Mouse (Mus musculus): ENCODE measurements around the gene Paqr5. TPM values are rescaled to one million over a fixed set of nuclear protein-coding genes. Genes with fewer than 3 reads are reported as not detected.
A peak's percentile ranks its signal among the peaks of the same experiment; 100 is the strongest.

Paqr5 gene
- 0.87 and 1.1 TPM in 2 replicates for polyA plus RNA-seq (2016; fragmentation: Nextera tagmentation; extraction: Ambion mirVana)

GRCm38 (mm10) chr9:62026600-62026999 is at the start of gene Paqr5:
Paqr5 (minus strand) TSS chr9:62026856.
- H3K27me3 ChIP-seq (ENCODE audit: low read depth, poor library complexity, severe bottlenecking), result peaks cover 69% of the 10 kb centered on the region
- H3K36me3 ChIP-seq, result no peaks in the 10 kb centered on the region
- peak within 1 kb of the TSS; percentile 56 for H3K4me3 ChIP-seq
- DNase-seq (ENCODE audit: low spot score), result peak; percentile 75
- peaks cover 39% of the 10 kb centered on the region for H3K4me1 ChIP-seq
- H3K9me3 ChIP-seq (replicated peaks), result no peaks in the 10 kb centered on the region
- WGBS, result under 1% methylated on average over 32 of the region's 32 CpGs
- H3K27ac ChIP-seq, result peak within 1 kb of the TSS; percentile 66

GRCm38 (mm10) chr9:62062234-62062633 is 35.6 kb upstream of the Paqr5 start:
- Histone ChIP-seq H3K36me3 (peaks cover 4% of the 10 kb centered on the region; the same call in 1 of the 2 replicates), H3K9me3 (replicated peaks) (no peaks in the 10 kb centered on the region), H3K27me3 (ENCODE audit: low read depth, poor library complexity, severe bottlenecking) (no peaks in the 10 kb centered on the region), H3K4me1 (no peaks in the 10 kb centered on the region), H3K27ac (no peak overlapping the region), H3K4me3 (no peak overlapping the region)
- WGBS, result 94% methylated on average over 3 of the region's 3 CpGs
- DNase-seq (ENCODE audit: low spot score), result no peak

- Histone ChIP-seq H3K9me3 (replicated peaks) (no peaks in the 10 kb centered on the region), H3K4me1 (no peaks in the 10 kb centered on the region), H3K36me3 (peaks cover 4% of the 10 kb centered on the region; the same call in 1 of the 2 replicates), H3K27ac (no peak overlapping the region), H3K4me3 (no peak overlapping the region), H3K27me3 (ENCODE audit: low read depth, poor library complexity, severe bottlenecking) (no peaks in the 10 kb centered on the region)
- 91% methylated on average over 2 of the region's 2 CpGs for WGBS
- DNase-seq (ENCODE audit: low spot score), result no peak
Measured at GRCm38 (mm10) chr9:62060431-62060830, 33.8 kb upstream of the Paqr5 start.

GRCm38 (mm10) chr9:62059941-62060340 is 33.3 kb upstream of the Paqr5 start:
- H3K27ac ChIP-seq, result no peak overlapping the region
- no peaks in the 10 kb centered on the region for H3K27me3 ChIP-seq (ENCODE audit: low read depth, poor library complexity, severe bottlenecking)
- H3K4me3 ChIP-seq, result no peak overlapping the region
- no peaks in the 10 kb centered on the region for H3K9me3 ChIP-seq (replicated peaks)
- H3K4me1 ChIP-seq, result no peaks in the 10 kb centered on the region
- WGBS, result 97% methylated on average over 11 of the region's 11 CpGs
- no peak for DNase-seq (ENCODE audit: low spot score)
- peaks cover 4% of the 10 kb centered on the region; the same call in 1 of the 2 replicates for H3K36me3 ChIP-seq

GRCm38 (mm10) chr9:62057881-62058506 is 31.3 kb upstream of the Paqr5 start:
- no peaks in the 10 kb centered on the region for H3K9me3 ChIP-seq (replicated peaks)
- WGBS, result 80% methylated on average over 7 of the region's 7 CpGs
- no peak overlapping the region for H3K27ac ChIP-seq
- H3K4me3 ChIP-seq, result no peak overlapping the region
- H3K27me3 ChIP-seq (ENCODE audit: low read depth, poor library complexity, severe bottlenecking), result no peaks in the 10 kb centered on the region
- H3K4me1 ChIP-seq, result no peaks in the 10 kb centered on the region
- H3K36me3 ChIP-seq, result peaks cover 4% of the 10 kb centered on the region; the same call in 1 of the 2 replicates
- DNase-seq (ENCODE audit: low spot score), result no peak

- WGBS, result 89% methylated on average over 2 of the region's 2 CpGs
- H3K27me3 ChIP-seq (ENCODE audit: low read depth, poor library complexity, severe bottlenecking), result no peaks in the 10 kb centered on the region
- H3K4me3 ChIP-seq, result no peak overlapping the region
- peaks cover 4% of the 10 kb centered on the region; the same call in 1 of the 2 replicates for H3K36me3 ChIP-seq
- DNase-seq (ENCODE audit: low spot score), result no peak
- no peak overlapping the region for H3K27ac ChIP-seq
- peaks cover 14% of the 10 kb centered on the region for H3K4me1 ChIP-seq
- H3K9me3 ChIP-seq (replicated peaks), result no peaks in the 10 kb centered on the region
Measured at GRCm38 (mm10) chr9:62056206-62056605, 29.6 kb upstream of the Paqr5 start.

- Histone ChIP-seq H3K4me1 (peaks cover 18% of the 10 kb centered on the region), H3K27me3 (ENCODE audit: low read depth, poor library complexity, severe bottlenecking) (no peaks in the 10 kb centered on the region), H3K36me3 (no peaks in the 10 kb centered on the region), H3K9me3 (replicated peaks) (no peaks in the 10 kb centered on the region), H3K27ac (no peak overlapping the region), H3K4me3 (no peak overlapping the region)
- WGBS, result 52% methylated on average over 4 of the region's 4 CpGs
- peak; percentile 34 for DNase-seq (ENCODE audit: low spot score)
Measured at GRCm38 (mm10) chr9:62050801-62051200, 24.1 kb upstream of the Paqr5 start.

- peak; percentile 17 for DNase-seq (ENCODE audit: low spot score)
- Histone ChIP-seq H3K27ac (no peak overlapping the region), H3K9me3 (replicated peaks) (no peaks in the 10 kb centered on the region), H3K4me3 (no peak overlapping the region), H3K4me1 (peaks cover 18% of the 10 kb centered on the region), H3K27me3 (ENCODE audit: low read depth, poor library complexity, severe bottlenecking) (no peaks in the 10 kb centered on the region), H3K36me3 (no peaks in the 10 kb centered on the region)
- 80% methylated on average over 8 of the region's 8 CpGs for WGBS
Measured at GRCm38 (mm10) chr9:62049166-62049565, 22.5 kb upstream of the Paqr5 start.

GRCm38 (mm10) chr9:62042167-62042566 is 15.5 kb upstream of the Paqr5 start:
- no peaks in the 10 kb centered on the region for H3K36me3 ChIP-seq
- H3K4me1 ChIP-seq, result peaks cover 7% of the 10 kb centered on the region
- no peak overlapping the region for H3K27ac ChIP-seq
- no peak overlapping the region for H3K4me3 ChIP-seq
- DNase-seq (ENCODE audit: low spot score), result no peak
- H3K9me3 ChIP-seq (replicated peaks), result no peaks in the 10 kb centered on the region
- H3K27me3 ChIP-seq (ENCODE audit: low read depth, poor library complexity, severe bottlenecking), result peaks cover 7% of the 10 kb centered on the region; the same call in 1 of the 2 replicates
- WGBS, result 91% methylated on average over 3 of the region's 3 CpGs

- Histone ChIP-seq H3K4me1 (peaks cover 22% of the 10 kb centered on the region), H3K27ac (no peak overlapping the region), H3K4me3 (peak overlapping the region; percentile 31), H3K9me3 (replicated peaks) (no peaks in the 10 kb centered on the region), H3K36me3 (no peaks in the 10 kb centered on the region), H3K27me3 (ENCODE audit: low read depth, poor library complexity, severe bottlenecking) (peaks cover 7% of the 10 kb centered on the region; the same call in 1 of the 2 replicates)
- 7% methylated on average over 20 of the region's 20 CpGs for WGBS
- DNase-seq (ENCODE audit: low spot score), result peak; percentile 92
Measured at GRCm38 (mm10) chr9:62040008-62040608, 13.5 kb upstream of the Paqr5 start.

GRCm38 (mm10) chr9:62035806-62036205 is 9.2 kb upstream of the Paqr5 start:
- H3K9me3 ChIP-seq (replicated peaks), result no peaks in the 10 kb centered on the region
- DNase-seq (ENCODE audit: low spot score), result no peak
- no peak overlapping the region for H3K4me3 ChIP-seq
- WGBS, result 89% methylated on average over 1 of the region's 1 CpGs
- peaks cover 7% of the 10 kb centered on the region; the same call in 1 of the 2 replicates for H3K27me3 ChIP-seq (ENCODE audit: low read depth, poor library complexity, severe bottlenecking)
- H3K4me1 ChIP-seq, result peaks cover 25% of the 10 kb centered on the region
- H3K27ac ChIP-seq, result no peak overlapping the region
- no peaks in the 10 kb centered on the region for H3K36me3 ChIP-seq

GRCm38 (mm10) chr9:62032206-62032605 is 5.5 kb upstream of the Paqr5 start:
- H3K4me1 ChIP-seq, result peaks cover 21% of the 10 kb centered on the region
- no peak for DNase-seq (ENCODE audit: low spot score)
- H3K4me3 ChIP-seq, result no peak overlapping the region
- no peaks in the 10 kb centered on the region for H3K9me3 ChIP-seq (replicated peaks)
- peaks cover 30% of the 10 kb centered on the region for H3K27me3 ChIP-seq (ENCODE audit: low read depth, poor library complexity, severe bottlenecking)
- no peaks in the 10 kb centered on the region for H3K36me3 ChIP-seq
- WGBS, result 92% methylated on average over 3 of the region's 3 CpGs
- no peak overlapping the region for H3K27ac ChIP-seq

GRCm38 (mm10) chr9:62028072-62028471 is 1.4 kb upstream of the Paqr5 start:
- DNase-seq (ENCODE audit: low spot score), result no peak
- 54% methylated on average over 3 of the region's 3 CpGs for WGBS
- peaks cover 69% of the 10 kb centered on the region for H3K27me3 ChIP-seq (ENCODE audit: low read depth, poor library complexity, severe bottlenecking)

More at GRCm38 (mm10) chr9:62028072-62028471, 1.4 kb upstream of the Paqr5 start:
- Histone ChIP-seq H3K4me1 (peaks cover 25% of the 10 kb centered on the region), H3K27ac (no peak overlapping the region), H3K4me3 (no peak overlapping the region), H3K36me3 (no peaks in the 10 kb centered on the region), H3K9me3 (replicated peaks) (no peaks in the 10 kb centered on the region)

All from limb, embryonic 10.5 days (tissue).